Mouse (Mus musculus) small intestine, adult 2 months (tissue): ENCODE results near the gene Gzmb.

Experiments
- CTCF ChIP-seq: fragments of 200-500 bp; IDR thresholded peaks from 2 replicates; pipeline ENCODE4 v1.5.1; 2012; ENCODE audit warnings: low read depth, mild to moderate bottlenecking, control low read depth, inconsistent platforms, low read length, moderate library complexity, mixed read lengths; ENCODE audit not compliant: insufficient replicate concordance, insufficient read length; ENCODE audit errors: extremely low read depth
- POLR2A ChIP-seq: fragments of 200-500 bp; IDR thresholded peaks from 2 replicates; pipeline ENCODE4 v1.6.1; 2012; ENCODE audit warnings: low read depth, mild to moderate bottlenecking, control low read depth, inconsistent platforms, low read length, moderate library complexity

- TF ChIP-seq CTCF (no peak), POLR2A (no peak)
Measured at GRCm38 (mm10) chr14:56234556-56234955, 27.5 kb downstream of the Gzmb start, which contains the start of gene Gzmc.
